Mouse (Mus musculus) heart, adult 18-20 months (tissue): ENCODE measurements around the gene Larp7. TPM values are rescaled to one million over a fixed set of nuclear protein-coding genes. Genes with fewer than 3 reads are reported as not detected.
A peak's percentile ranks its signal among the peaks of the same experiment; 100 is the strongest.

ENCODE experiments used
- DNase-seq, 2 experiments: peaks; one replicate each; pipeline ENCODE4 v3.0.0; 2021 to 2022; ENCODE audit warnings: mixed read lengths in 1 of 2
- microRNA-seq, 2 experiments: library from miRNA; unstranded; fragments of <30 nt; microRNA quantifications; one replicate each; pipeline ENCODE4 v1.2.0; 2022
- total RNA-seq, 2 experiments: library from RNA; stranded (reverse); gene quantifications; 2 replicates each; pipeline ENCODE4 v1.2.3; 2021

The Larp7 gene
- total RNA-seq, 2 experiments from 2014 or later = 21.8 to 23.0 TPM

DNA sequence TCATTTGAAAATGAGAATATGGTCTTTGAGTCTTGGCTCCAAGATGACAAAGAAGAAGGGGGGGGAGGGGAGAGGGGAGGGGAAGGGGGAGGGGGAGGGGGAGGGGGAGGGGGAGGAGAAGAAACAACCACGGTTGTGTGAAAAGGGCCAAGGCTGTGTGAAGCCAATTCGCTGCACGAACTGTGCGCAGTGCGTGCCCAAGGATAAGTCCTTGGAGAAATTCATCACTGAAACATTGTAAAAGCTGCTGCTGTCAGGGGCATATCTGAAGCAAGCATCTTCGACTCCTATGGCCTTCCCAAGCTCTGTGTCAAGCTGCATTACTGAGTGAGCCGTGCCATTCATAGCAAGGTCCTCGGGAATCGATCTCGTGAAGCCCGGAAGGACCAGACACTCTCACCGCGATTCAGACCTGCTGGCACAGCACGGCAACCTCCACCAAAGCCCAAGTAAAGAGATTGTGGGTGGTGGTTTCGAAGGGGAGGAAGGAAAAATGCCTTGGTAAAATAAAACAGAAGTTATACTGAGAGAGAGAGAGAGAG is 40.3 kb downstream of the Larp7 start:
- no peak for DNase-seq

DNA sequence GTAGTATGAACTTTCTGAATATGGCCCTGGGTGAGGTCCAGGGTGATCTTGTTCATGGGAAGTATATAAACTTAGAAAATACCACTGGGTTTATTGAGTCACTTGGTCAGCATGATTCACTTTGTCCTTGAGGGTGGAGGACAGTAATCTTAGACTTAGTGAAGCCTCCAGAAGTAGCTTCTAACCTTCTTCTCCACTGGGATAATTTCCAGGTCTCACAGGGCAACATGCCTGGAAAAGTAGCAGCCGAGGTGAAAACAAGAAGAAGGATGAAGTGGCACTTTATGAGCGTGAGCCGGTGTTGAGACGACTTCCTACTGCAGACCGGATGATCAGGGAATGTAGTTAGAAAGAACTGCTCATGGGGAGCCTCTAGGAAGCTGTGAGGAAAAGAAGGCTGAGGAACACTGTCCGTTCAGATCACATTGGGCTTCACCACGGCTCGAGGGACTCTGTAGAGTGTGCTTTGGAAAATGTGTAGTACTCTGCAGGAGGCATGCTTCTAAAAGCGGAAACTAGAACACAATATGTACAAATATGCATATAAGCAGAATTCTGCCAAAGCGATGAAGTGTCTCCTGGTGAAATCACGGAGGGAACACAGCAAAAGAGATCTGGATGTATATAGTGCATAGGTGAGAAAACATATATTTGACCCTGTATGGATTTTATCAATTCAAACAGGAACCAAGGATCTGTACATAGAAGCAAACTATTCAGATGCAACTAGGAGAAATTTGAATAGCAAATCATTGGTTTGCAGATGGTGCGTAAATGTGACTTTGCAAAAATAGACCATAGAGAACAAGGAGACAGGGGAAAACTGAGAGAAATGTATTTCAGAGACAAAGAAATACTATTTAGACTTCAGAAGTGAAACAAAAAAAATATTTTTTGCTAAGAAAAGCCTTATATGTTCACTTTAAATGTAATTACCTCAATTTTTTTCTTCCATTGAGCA is 41.1 kb downstream of the Larp7 start:
- DNase-seq = peak in 1 of 2 experiments; percentile 18

DNA sequence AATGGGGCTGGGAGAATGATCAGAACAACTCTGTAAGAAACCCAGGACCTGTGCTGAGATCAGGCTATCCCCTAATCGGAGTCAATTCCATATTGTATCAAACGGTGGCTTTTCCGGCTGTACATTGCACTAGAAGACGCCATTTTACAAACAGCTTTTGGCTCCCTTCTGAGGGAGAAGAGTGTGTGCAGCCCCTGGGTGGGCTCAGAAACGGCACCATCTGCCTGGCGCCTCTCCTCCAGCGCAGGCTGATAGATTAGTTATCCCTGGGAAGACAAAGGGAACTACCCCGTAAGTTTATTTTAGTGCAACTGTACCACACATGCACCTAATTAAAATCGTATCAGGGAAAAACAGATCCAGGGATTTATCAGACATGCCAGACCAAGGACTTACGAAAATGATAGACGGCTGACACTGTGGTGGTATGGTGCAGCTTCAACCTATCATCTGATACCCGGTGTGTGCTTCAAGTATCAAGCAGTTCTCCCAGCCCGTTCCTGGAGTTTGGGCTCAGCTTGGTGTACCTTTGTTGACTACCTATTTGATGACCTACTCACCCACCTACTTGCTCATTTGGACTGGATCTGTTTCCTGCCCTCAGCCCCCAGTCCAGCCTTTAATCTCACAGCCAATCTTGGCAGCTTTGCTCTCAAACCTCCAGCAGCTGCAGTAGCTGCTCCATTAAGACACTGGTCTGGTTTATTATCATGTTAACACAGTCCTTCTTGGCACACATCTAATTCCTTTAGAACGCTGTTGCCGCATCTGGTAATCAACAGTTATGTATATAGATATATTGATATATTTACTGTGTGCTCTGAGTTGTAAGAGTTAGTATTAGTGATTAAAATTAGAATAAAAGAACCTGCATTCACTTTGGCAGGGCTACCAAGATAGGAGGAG is 45.0 kb downstream of the Larp7 start:
- no peak for DNase-seq

DNA sequence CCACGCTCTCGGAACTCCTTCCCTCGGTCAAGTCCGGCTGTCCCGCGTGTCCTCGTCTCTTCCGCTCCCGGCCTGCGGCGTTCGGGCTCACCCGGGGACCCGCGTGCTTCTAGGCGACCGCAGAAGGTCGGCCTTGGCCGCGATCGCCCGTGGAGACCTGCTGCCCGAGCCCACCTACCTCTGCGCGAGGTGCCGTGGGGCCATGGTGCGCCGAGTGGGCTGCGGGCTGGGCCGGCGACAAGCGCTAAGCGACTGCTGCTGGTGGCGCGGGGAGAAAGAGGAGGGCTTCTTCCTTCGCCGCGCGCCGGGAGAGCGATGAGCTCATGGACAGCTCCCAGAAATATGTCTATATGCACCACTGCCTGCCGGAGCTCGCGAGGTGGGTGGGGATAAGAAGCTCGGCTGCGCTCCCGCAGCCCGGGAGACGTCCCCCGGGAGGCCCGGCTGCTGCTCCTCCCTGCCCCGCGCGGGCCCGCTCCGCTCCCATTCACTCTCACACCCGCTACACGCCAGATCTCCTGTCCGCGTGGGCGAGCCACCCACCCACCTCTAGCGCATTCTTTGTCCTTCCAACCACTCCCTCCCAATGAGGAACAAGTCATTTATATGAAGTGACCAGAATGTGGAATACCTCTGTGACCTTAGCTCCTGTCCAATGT is 54.3 kb downstream of the Larp7 start, which contains the start of gene Ank2:
TSS of gene Ank2 (minus strand) at position 609 of the 659 bp plus-strand sequence.
- peak; percentile 29 to 39 for DNase-seq

DNA sequence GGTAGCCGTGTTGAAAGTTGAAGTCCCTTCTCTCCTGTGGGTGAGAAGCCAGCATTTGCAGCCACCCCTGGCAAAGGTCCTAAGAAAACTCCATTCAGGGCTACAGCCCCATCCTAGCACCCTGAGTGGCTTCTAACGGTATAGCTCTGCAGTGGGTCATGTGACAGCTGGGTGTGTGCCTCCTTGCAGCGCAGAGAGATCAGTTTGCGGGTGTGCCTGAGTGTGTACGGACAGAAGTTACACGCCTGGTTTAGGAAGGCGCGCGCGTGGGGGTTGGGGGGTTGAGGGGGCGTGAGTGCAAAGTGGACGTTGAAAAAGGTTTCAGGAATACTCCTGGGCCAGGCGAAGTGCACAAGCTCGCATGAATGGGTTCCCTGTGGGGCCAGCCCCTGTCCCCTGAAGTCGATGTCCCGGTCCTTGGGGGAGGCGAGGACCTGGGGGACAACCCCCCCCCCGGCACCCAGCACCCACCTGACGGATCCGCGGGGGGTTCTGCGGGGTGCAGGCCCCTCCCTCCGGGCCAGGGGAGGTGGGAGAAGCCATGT is 54.9 kb downstream of the Larp7 start:
- peak in 1 of 2 experiments; percentile 40 for DNase-seq

DNA sequence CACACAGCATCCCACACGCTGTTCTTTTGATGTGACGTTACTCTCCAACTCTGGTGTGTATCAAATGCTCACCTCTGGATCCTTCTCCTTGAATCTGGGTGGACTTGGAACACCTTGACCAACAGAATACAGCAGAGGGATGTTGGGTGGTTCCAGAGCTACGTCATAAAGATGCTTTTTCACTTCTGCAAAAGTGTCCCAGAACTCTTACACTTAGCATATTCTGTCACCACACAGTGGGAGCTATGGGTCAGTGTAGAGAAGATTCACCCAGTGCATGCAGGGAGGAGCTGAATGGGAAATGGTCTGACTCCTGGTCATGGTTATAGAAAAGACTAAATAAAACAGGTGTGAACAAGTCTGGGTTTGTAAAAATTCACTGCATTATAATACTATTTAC is 60.5 kb downstream of the Larp7 start:
- DNase-seq = no peak

DNA sequence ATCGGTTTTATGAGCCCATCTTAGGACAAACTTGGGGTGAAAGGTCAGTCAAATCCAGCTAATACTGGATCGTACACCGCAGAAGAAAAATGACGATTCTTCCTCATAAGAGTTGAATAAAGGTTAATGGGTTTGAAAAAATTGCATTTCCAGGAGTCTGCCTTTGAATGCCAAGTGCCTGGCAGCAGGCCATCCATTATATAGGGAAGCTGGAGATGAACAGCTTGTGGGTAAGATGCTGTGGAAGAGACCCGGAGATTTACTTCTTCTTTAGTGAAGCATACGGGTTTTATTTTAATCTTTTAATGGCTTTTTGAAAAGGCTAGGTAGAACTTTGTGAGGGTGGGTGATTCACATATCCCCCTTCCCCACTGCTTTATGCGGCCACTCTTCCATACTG is 65.8 kb downstream of the Larp7 start:
- DNase-seq = no peak

Small RNA genes within 50 kb of the gene (microRNA-seq; reads per million reads assigned to microRNA genes)
- gene Mir302a = 2.7 to 5.3 reads per million in 2 experiments
- gene Mir302b = 0.76 to 1.1 reads per million in 2 experiments
- 0 to 0.54 reads per million in 2 experiments for gene Mir302c
- 3.2 to 3.8 reads per million in 2 experiments for gene Mir302d
- gene Mir367 = 0 to 0.38 reads per million in 2 experiments

Other genes starting within 250 kb of the Larp7 start
- gene Ank2, start 54.0 kb downstream of the Larp7 start, total RNA-seq = 100 to 1,000 TPM; 310 to 323 TPM
- under 1 TPM; 0.52 to 0.69 TPM for gene Zgrf1, start 140 bp upstream of the Larp7 start, total RNA-seq
- gene Neurog2, start 79.8 kb upstream of the Larp7 start, total RNA-seq = not detected
- 1 to 10 TPM; 2.1 to 2.8 TPM for gene Alpk1, start 227.2 kb upstream of the Larp7 start, total RNA-seq
- 1 to 10 TPM; 1.9 to 2.9 TPM for gene Tifa, start 236.5 kb upstream of the Larp7 start, total RNA-seq